Mouse (Mus musculus) gastrocnemius, adult 18-20 months (tissue): ENCODE results near the gene Nde1. TPM values are rescaled to one million over a fixed set of nuclear protein-coding genes. Genes with fewer than 3 reads are reported as not detected.
A peak's percentile ranks its signal among the peaks of the same experiment; 100 is the strongest.

ENCODE experiments used
- DNase-seq: peaks from one replicate; pipeline ENCODE4 v3.0.0; 2021; ENCODE audit warnings: low spot score
- microRNA-seq: library from miRNA; unstranded; fragments of <30 nt; microRNA quantifications from one replicate; pipeline ENCODE4 v1.2.0, GENCODE M21; 2021
- total RNA-seq, 2 experiments: library from RNA; stranded (reverse); gene quantifications; 2 replicates each; pipeline ENCODE4 v1.2.3; 2021

Nde1 gene
- total RNA-seq, 2 experiments from 2014 or later: 28.6 to 31.3 TPM

- peak; percentile 86 for DNase-seq
Measured at GRCm38 (mm10) chr16:14159746-14160131, 3.3 kb upstream of the Nde1 start.

- no peak for DNase-seq
Measured at GRCm38 (mm10) chr16:14160941-14161340, 2.1 kb upstream of the Nde1 start.

- no peak for DNase-seq
Measured at GRCm38 (mm10) chr16:14163731-14164130, 656 bp downstream of the Nde1 start.

- no peak for DNase-seq
Measured at GRCm38 (mm10) chr16:14166490-14166889, 3.4 kb downstream of the Nde1 start.

- no peak for DNase-seq
Measured at GRCm38 (mm10) chr16:14169706-14170105, 6.6 kb downstream of the Nde1 start.

- DNase-seq: no peak
Measured at GRCm38 (mm10) chr16:14178041-14178440, 15.0 kb downstream of the Nde1 start.

GRCm38 (mm10) chr16:14180163-14180733, 17.2 kb downstream of the Nde1 start:
- no peak for DNase-seq

- no peak for DNase-seq
Measured at GRCm38 (mm10) chr16:14182360-14182759, 19.3 kb downstream of the Nde1 start.

GRCm38 (mm10) chr16:14183856-14184255, 20.8 kb downstream of the Nde1 start:
- DNase-seq: no peak

GRCm38 (mm10) chr16:14185516-14185915, 22.4 kb downstream of the Nde1 start:
- DNase-seq: no peak

- no peak for DNase-seq
Measured at GRCm38 (mm10) chr16:14194164-14194950, 31.3 kb downstream of the Nde1 start.

GRCm38 (mm10) chr16:14195427-14195826, 32.4 kb downstream of the Nde1 start:
- peak; percentile 45 for DNase-seq

- DNase-seq: no peak
Measured at GRCm38 (mm10) chr16:14198798-14199197, 35.7 kb downstream of the Nde1 start.

- no peak for DNase-seq
Measured at GRCm38 (mm10) chr16:14215156-14215555, 52.1 kb downstream of the Nde1 start.

- peak; percentile 72 for DNase-seq
Measured at GRCm38 (mm10) chr16:14237100-14237723, 74.1 kb downstream of the Nde1 start.

- no peak for DNase-seq
Measured at GRCm38 (mm10) chr16:14242059-14242458, 79.0 kb downstream of the Nde1 start.

Small RNA genes within 50 kb of the gene (microRNA-seq; reads per million reads assigned to microRNA genes)
- gene Gm27671 (not detected), gene Mir484 (746 reads per million, percentile 79 among the genes with 10 or more reads in this experiment)

Other genes starting within 250 kb of the Nde1 start
- gene 2900011O08Rik, start 176.7 kb upstream of the Nde1 start, total RNA-seq: not detected
- not detected for gene Ifitm7, start 176.4 kb upstream of the Nde1 start, total RNA-seq
- 10 to 100 TPM; 21.5 to 22.6 TPM for gene Marf1, start 76 bp downstream of the Nde1 start, total RNA-seq
- gene Myh11, start 128.1 kb downstream of the Nde1 start, total RNA-seq: 10 to 100 TPM; 19.7 to 24.3 TPM
- 10 to 100 TPM; 68.6 to 70.6 TPM for gene Fopnl, start 154.1 kb downstream of the Nde1 start, total RNA-seq
- 10 to 100 TPM; 22.5 to 23.7 TPM for gene Abcc1, start 198.3 kb downstream of the Nde1 start, total RNA-seq